Mouse (Mus musculus) layer of hippocampus, adult 9-11 months (tissue): ENCODE data around the gene Kif5a.

Experiments
- DNase-seq: peaks from one replicate; pipeline ENCODE4 v3.0.0; 2022

The Kif5a gene

DNA sequence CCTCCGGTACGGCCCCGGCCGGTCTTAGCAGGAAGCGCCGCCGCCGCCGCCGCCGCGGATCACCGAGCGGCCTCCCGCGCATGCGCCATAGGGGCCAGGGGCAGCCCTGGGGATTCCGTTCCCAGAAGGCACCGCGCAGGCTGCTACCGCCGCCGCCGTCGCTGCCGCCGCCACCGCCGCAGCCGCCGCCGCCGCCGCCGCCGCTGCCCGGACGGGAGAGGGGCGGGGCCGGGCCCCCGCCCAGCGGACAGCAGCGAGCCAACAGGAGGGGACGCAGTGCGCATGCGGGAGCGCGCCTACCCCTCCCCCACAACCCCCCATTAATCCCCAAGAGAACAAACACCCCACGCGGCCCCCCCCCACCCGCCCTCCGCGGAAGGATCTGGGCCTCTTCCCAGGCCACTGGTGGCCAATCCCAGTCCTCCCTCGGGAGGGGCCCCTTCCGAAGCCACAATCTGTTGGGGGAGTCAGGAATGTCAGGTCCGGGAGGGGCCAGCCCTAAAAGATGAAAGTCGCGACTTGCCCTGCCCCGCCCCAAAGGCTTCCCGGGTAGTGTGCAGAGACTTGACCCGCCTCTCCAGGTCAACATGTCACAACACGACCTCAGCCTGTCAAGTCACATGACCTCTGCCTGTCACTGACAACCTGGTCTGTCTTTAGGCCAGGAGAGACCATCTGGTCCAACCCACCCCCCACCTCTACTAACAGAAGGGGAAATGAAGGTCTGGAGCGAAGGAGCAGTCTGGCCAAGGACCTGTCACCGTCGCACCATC, 25.8 kb upstream of the Kif5a start, which contains the start of gene Mbd6:
Gene Mbd6, minus strand, starts transcription at position 219 of the 773 bp plus-strand sequence.
- peak; percentile 89 for DNase-seq

- peak; percentile 56 for DNase-seq
Measured at GRCm38 (mm10) chr10:127288328-127288799, 25.2 kb upstream of the Kif5a start.

DNA sequence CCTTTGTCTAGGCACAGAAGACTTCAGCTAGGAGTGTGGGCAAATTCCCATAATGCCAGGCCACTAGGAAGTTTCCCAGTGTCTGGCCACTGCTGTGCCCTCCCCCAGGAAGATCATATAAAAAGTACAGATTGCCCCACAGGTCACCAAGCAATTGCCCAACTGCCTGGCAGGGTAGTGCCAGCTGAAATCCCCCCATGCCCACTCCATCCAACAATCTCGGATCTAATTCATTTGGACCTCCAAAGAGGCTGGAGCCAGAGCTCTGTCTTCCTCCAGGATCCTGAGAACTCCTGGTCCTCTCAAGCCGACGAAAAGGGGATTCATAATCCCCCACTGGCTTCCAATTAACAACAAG, 24.8 kb upstream of the Kif5a start:
- DNase-seq, result no peak

DNA sequence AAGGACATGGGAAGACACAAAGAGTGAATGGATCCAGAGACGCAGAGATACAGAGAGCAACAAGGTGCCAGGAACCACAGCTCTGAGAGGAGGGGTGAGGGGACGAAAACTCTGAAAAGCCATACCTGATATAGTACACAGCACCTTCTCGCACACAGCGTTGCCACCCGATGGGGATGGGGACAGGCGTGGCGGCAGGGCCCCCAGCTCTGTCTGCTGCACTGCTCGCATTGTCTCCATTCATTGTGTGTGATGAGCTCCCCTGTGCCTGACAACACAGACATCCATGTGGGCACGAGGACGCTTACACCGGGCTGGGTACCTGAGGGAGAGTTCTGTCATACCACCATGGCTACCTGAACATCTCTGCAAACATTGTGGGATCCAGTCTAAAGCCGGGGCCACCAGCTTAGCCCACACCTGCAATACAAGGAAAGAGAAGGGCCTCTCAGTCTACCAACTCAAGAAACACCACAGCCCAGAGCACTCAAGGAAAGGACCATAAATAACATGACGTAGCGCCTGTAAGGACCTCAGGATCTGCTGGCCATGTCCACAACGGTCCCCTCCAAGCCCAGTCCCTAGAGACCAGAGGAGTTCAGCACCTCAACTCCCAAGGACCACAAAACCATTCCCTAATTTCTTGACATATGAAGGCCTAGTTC, 24.3 kb upstream of the Kif5a start:
- DNase-seq, result no peak

GRCm38 (mm10) chr10:127286730-127287129, 23.6 kb upstream of the Kif5a start:
- no peak for DNase-seq

GRCm38 (mm10) chr10:127286194-127286593, 23.0 kb upstream of the Kif5a start:
- no peak for DNase-seq

- no peak for DNase-seq
Measured at GRCm38 (mm10) chr10:127285644-127286043, 22.5 kb upstream of the Kif5a start.

- DNase-seq, result no peak
Measured at GRCm38 (mm10) chr10:127284724-127285500, 21.8 kb upstream of the Kif5a start.

- no peak for DNase-seq
Measured at GRCm38 (mm10) chr10:127284105-127284622, 21.0 kb upstream of the Kif5a start.

- DNase-seq, result no peak
Measured at GRCm38 (mm10) chr10:127282620-127283215, 19.6 kb upstream of the Kif5a start.

- DNase-seq, result no peak
Measured at GRCm38 (mm10) chr10:127281316-127281715, 18.2 kb upstream of the Kif5a start.

DNA sequence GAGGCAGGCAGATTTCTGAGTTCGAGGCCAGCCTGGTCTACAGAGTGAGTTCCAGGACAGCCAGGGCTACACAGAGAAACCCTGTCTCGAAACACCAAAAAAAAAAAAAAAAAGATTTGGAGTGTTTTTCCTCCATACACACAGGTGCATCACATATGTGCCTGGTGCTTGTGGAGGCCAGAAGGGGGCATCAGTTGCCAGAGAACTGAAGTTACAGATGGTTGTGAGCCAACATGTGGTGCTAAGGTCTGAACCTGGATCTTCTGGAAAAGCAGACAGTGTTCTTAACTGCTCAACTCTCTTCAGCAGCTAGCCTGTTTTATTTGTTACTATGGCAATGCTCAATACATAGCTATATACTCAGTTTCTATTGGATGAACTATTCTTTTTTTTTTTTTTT, 16.6 kb upstream of the Kif5a start:
- no peak for DNase-seq

DNA sequence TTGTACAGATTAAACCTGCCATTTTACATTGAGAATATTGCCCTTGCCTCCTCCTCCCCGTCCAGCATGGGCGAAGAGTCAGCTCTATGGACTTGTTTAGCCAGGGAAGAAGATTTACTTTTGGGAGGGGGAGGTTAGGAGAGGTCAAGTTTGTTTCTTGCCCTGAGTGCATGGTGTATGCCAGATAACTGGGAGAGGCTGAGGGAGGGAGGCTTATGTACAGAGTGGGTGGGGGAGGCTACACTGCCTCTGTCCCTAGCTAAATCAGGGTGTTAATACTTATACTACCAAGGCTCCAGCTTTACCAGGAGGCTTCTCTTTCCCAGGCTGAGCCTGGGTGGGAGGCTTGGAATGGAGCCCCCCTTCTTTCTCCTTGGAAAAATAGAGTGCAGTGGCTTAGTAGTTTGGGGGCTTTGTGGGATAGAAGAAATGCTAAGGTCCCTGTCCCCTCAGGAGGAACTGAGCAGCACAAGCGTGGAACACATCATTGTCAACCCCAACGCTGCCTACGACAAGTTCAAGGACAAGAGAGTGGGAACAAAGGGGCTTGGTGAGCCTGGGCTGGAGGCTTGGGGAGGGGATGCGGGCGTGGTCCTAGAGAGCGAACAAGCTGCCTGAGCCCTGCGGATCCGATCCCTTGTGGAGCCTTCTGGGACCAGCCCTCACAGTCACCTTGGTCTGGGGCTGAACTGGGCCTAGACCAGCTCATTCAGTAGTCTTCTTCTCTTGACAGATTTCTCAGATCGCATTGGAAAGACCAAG, 11.3 kb upstream of the Kif5a start:
- DNase-seq, result no peak

DNA sequence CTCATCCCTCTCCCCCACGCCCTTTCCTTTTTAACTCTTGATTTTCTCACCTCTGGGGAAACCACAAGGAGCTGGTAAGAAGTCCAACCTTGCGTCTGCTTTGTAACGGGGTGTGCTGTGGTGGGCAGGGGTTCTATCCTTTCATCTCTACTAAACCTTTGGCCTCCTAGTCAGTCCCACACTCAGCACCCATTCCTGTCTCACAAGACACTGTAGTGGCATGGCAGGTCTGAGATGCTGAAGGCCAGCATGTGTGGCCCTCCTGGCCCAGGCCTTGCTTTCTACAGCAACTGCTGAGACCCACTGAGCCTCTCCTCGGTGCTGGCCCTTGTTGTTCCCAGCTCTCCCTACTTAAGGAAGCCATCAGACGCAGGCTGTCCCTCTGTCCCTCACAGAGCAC, 9.2 kb upstream of the Kif5a start:
- DNase-seq, result no peak

DNA sequence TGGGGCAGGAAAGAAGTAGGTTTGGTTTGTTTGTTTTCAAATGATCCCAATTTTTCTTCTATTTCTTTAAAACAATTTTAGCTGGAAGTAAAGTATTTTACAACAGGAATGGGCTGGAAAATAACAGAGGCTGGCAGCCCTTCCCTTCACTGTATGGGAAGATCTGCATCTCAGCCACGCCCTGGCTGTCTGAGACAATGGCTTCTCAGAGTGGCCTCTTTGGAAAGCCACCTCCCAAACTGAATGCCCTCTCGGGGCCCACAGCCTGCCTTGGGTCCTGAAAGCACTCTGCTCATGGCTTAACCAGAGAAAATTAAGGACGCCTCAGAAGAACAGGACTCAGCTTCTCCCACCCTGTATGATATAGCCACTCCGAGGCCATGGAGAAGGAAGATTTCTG, 6.7 kb upstream of the Kif5a start:
- no peak for DNase-seq

- DNase-seq, result no peak
Measured at GRCm38 (mm10) chr10:127269036-127269435, 5.9 kb upstream of the Kif5a start.

DNA sequence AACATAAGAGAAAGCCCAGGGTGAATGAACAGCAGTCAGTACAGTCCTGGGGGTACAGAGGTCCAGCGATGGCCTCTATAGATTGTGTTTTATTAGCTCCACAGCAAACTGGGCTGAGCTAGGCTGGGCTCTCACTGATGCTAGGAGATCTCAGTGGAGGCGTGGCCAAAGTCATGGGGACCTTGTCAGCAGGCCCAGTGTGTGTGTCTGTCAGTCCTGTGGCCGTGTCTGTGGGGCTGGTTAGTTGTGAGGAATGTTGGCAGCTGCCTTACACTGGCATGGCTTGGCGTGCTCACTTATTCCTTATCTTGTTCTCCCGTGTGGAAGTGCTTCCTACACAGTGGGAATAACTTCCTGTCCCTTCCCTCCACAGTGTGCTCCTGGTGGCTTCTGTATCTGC, 5.3 kb upstream of the Kif5a start:
- DNase-seq, result no peak

GRCm38 (mm10) chr10:127267318-127267717, 4.2 kb upstream of the Kif5a start:
- no peak for DNase-seq

DNA sequence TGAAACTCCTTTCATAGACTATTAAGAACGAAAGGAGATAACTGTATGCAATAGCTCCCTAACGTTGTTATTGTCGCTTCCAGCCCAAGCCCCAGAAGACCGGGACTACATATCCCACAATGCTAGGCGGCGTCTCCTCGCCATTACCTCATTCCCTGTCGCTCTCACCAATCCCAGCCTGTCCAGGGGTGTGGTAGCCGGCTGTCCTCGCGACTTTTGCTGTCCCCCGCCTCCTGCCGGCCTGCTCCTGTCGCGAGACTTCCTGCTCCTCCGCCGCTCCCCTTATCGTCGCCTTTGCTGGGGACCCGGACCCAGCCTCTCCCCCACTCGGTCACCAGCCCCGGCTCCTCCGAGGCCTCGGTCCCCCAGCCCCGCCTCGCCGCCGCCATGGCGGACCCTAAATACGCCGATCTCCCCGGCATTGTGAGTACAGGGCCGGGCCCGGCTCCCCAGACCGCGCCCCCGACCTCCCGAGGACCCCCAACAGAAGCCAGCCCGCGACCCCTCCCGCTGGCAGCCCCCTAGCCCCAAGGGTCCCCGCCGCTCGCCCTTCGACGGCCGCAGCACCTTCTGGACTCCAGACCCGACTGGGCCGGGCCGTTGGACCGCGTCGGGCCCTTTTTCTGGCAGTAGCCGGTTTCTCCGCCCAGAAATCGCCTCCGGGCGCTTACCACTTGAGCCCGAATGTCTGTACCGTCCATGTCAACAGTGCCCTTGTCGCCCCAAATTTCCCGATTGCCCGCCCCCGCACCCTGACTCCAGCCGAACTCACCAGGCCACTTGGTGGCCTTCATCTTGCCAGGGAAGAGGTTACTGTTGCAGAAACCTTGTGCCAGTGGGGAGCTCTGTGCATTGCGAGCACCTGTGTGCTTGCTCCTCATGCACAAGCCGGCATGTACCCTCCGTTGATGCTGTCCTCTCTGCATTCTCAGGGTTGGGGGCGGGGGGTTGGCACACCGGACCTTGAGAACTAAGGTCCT, 3.3 kb upstream of the Kif5a start, which contains the start of gene Dctn2:
Gene Dctn2, plus strand, starts transcription at position 257 of the 980 bp plus-strand sequence.
- peak; percentile 97 for DNase-seq

DNA sequence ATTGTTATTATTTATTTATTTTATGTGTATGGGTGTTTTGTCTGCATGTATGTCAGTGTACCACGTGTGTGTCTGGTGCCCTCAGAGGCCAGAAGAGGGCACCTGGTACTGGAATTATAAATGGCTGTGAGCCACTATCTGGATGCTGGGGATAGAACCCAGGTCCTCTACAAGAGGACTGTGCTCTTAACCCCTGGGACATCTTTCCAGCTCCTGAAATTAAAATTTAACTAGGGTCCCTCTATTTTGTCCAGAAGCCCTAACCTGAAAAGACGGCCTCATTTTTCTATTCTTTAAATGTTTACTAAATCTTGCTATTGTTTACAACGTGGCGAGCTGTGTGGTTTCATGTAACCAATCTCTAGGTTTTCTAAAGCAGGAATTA, 2.6 kb upstream of the Kif5a start:
- DNase-seq, result no peak

- no peak for DNase-seq
Measured at GRCm38 (mm10) chr10:127264971-127265370, 1.8 kb upstream of the Kif5a start.
